Mouse (Mus musculus) C2C12 (cell line): ENCODE measurements around the gene Enpp6.

Experiments used
- CTCF ChIP-seq: IDR thresholded peaks from one replicate; pipeline ENCODE4 v1.5.1; 2011; ENCODE audit not compliant: control insufficient read depth, insufficient read depth, insufficient read length
- FOSL1 ChIP-seq: IDR thresholded peaks from one replicate; pipeline ENCODE4 v1.8.0; 2011; ENCODE audit warnings: mild to moderate bottlenecking, low read length; ENCODE audit not compliant: poor library complexity, insufficient read depth, severe bottlenecking
- MYOG ChIP-seq: IDR thresholded peaks from one replicate; pipeline ENCODE4 v1.6.1; 2011; ENCODE audit not compliant: control insufficient read depth, insufficient read length; ENCODE audit errors: extremely low read depth

DNA sequence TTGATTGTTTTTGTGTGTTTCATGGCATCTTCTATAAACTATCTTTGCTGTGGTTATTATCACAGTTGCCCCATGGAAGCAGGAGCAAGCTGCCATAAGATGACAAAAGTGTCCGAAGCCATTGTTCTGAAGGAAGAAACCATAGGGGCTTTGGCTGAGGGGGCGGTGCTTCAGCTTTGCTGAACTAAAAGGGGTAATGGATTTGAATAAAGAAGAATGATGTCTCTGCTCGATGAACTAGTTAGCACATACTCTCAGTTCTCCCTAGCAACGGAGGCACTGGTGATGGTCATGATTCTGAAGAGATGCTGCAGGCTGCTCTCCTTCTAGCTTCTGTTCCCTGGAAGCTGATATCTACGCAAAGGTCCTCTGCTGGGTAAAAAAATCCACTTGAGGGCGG lies 41.8 kb downstream of the Enpp6 start:
- TF ChIP-seq CTCF (no peak), MYOG (no peak), FOSL1 (no peak)
